ENCODE assay signal across 26 mouse cellular contexts in the genomic region with DNA sequence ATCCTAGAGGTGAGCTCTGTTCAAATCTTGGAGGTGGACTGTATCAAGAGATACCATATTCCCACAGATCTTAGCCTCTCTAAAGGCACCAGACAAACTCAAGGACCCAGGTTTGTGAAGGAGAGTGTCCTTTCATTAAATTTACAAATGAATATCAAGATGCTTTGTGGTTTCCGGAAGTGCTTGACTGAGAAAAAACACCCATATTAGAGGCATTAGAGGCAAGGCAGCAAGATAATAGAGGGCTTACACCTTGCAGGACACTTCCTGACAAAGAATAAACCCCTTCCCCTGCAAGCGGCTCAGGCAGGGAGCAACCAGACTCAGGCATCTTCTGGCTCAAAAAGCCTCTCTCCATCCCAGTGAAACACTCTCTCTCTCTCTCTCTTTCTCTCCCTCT.
"Had no signal": no experiment of that assay in that cellular context is flagged by ENCODE, and none has a peak within 500 bp of the region (broad histone marks: within the 10 kb centered on the region; RNA-seq: fewer than 3 reads in every experiment).

No protein-coding gene starts in this region.

- H3K4me2 ChIP-seq: heart, embryonic 12.5 days; hindbrain, embryonic 12.5 days; hindbrain, embryonic 15.5 days; intestine, embryonic 15.5 days; limb, embryonic 12.5 days; liver, embryonic 11.5 days; liver, embryonic 13.5 days had no signal

- DNase-seq: gastrocnemius, adult 2 months; gastrocnemius, postnatal 10 days; gastrocnemius, postnatal 25 days; heart, adult 18-20 months; heart, postnatal 10 days; heart, postnatal 4 days; kidney, adult 18-20 months; kidney, adult 8-10 months; kidney, postnatal 10 days; kidney, postnatal 25 days; kidney, postnatal 4 days; liver; liver, embryonic 13.5 days had no signal

- H3K27me3 ChIP-seq: hindbrain, embryonic 12.5 days; hindbrain, embryonic 15.5 days; intestine, embryonic 15.5 days; limb, embryonic 12.5 days; liver, embryonic 13.5 days had no signal

- H3K9me3 ChIP-seq: heart, embryonic 10.5 days; heart, embryonic 12.5 days; hindbrain, embryonic 10.5 days; hindbrain, embryonic 12.5 days; hindbrain, embryonic 15.5 days; intestine, embryonic 15.5 days; limb, embryonic 10.5 days; limb, embryonic 12.5 days; liver, embryonic 13.5 days had no signal

- H3K4me1 ChIP-seq: liver, embryonic 13.5 days had no signal

- H3K36me3 ChIP-seq: heart, embryonic 10.5 days; heart, embryonic 12.5 days; hindbrain, embryonic 15.5 days; intestine, embryonic 15.5 days; liver, embryonic 13.5 days had no signal

- ATAC-seq: inflammation-experienced regulatory T-cells, adult 6 months; intestine, embryonic 15.5 days; intestine, postnatal 0 days had no signal

- H3K4me3 ChIP-seq: gastrocnemius, adult 2 months; heart, embryonic 10.5 days; heart, embryonic 12.5 days; hindbrain, embryonic 10.5 days; hindbrain, embryonic 12.5 days; hindbrain, embryonic 15.5 days; intestine, embryonic 15.5 days; layer of hippocampus, adult 2 months; left cerebral cortex, adult 2 months; limb, embryonic 10.5 days; limb, embryonic 12.5 days; liver, embryonic 13.5 days had no signal

- H3K9ac ChIP-seq: heart, embryonic 12.5 days; hindbrain, embryonic 12.5 days; hindbrain, embryonic 15.5 days; intestine, embryonic 15.5 days; limb, embryonic 12.5 days; liver, embryonic 13.5 days had no signal

- H3K27ac ChIP-seq: gastrocnemius, adult 2 months; heart, embryonic 10.5 days; hindbrain, embryonic 10.5 days; hindbrain, embryonic 12.5 days; hindbrain, embryonic 15.5 days; intestine, embryonic 15.5 days; layer of hippocampus, adult 2 months; left cerebral cortex, adult 2 months; limb, embryonic 10.5 days; limb, embryonic 12.5 days; liver, embryonic 13.5 days had no signal
